Mouse (Mus musculus): Measurements from ENCODE around the gene Nlrp9c. TPM values are rescaled to one million over a fixed set of nuclear protein-coding genes. Genes with fewer than 3 reads are reported as not detected.
"Not testable (repeated sequence)": the region's sequence is repeated elsewhere in the genome, so short reads cannot be mapped to it uniquely, and the experiment has no call there.

Nlrp9c gene
- polyA plus RNA-seq (2015; fragmentation: Nextera tagmentation; extraction: Ambion mirVana) = not detected in 2 replicates

- not testable (repeated sequence) for H3K36me3 ChIP-seq (ENCODE audit: control insufficient read depth, insufficient read depth, low read length); H3K4me2 ChIP-seq (ENCODE audit: low read depth, low read length); H3K4me1 ChIP-seq (ENCODE audit: control insufficient read depth, insufficient read depth, low read length); H3K27ac ChIP-seq (ENCODE audit: low read length); H3K27me3 ChIP-seq (replicated peaks; ENCODE audit: control insufficient read depth, insufficient read depth, low read length); H3K9ac ChIP-seq (ENCODE audit: low read depth, low read length); ATAC-seq; H3K4me3 ChIP-seq (ENCODE audit: low read length); H3K9me3 ChIP-seq (ENCODE audit: control insufficient read depth, low read length)
- WGBS = 53% methylated on average over 2 of the region's 2 CpGs
Measured at GRCm38 (mm10) chr7:26403600-26403999, at the start of gene Nlrp9c. TSS of gene Nlrp9c (minus strand) at chr7:26403700.

- 83% methylated on average over 5 of the region's 5 CpGs for WGBS
- Histone ChIP-seq H3K4me2 (ENCODE audit: low read depth, low read length) (no peak within 1 kb of the TSS), H3K27ac (ENCODE audit: low read length) (no peak within 1 kb of the TSS), H3K9me3 (ENCODE audit: control insufficient read depth, low read length) (no peaks in the 10 kb centered on the region), H3K27me3 (replicated peaks; ENCODE audit: control insufficient read depth, insufficient read depth, low read length) (no peaks in the 10 kb centered on the region), H3K4me1 (ENCODE audit: control insufficient read depth, insufficient read depth, low read length) (no peaks in the 10 kb centered on the region), H3K36me3 (ENCODE audit: control insufficient read depth, insufficient read depth, low read length) (no peaks in the 10 kb centered on the region), H3K4me3 (ENCODE audit: low read length) (no peak within 1 kb of the TSS), H3K9ac (ENCODE audit: low read depth, low read length) (no peak within 1 kb of the TSS)
- no peak for ATAC-seq
Measured at GRCm38 (mm10) chr7:26434813-26435212, 31.3 kb upstream of the Nlrp9c start, which contains the start of gene Nlrp4a. TSS of gene Nlrp4a (plus strand) at chr7:26435113.

- not testable (repeated sequence) for H3K4me1 ChIP-seq (ENCODE audit: control insufficient read depth, insufficient read depth, low read length); H3K4me3 ChIP-seq (ENCODE audit: low read length); H3K9me3 ChIP-seq (ENCODE audit: control insufficient read depth, low read length); H3K4me2 ChIP-seq (ENCODE audit: low read depth, low read length); H3K9ac ChIP-seq (ENCODE audit: low read depth, low read length); H3K36me3 ChIP-seq (ENCODE audit: control insufficient read depth, insufficient read depth, low read length); H3K27me3 ChIP-seq (replicated peaks; ENCODE audit: control insufficient read depth, insufficient read depth, low read length); ATAC-seq; H3K27ac ChIP-seq (ENCODE audit: low read length)
- WGBS = 91% methylated on average over 6 of the region's 6 CpGs
Measured at GRCm38 (mm10) chr7:26391811-26392210, 11.7 kb downstream of the Nlrp9c start.

- H3K27ac ChIP-seq (ENCODE audit: low read length); H3K4me2 ChIP-seq (ENCODE audit: low read depth, low read length); H3K9me3 ChIP-seq (ENCODE audit: control insufficient read depth, low read length); ATAC-seq; H3K9ac ChIP-seq (ENCODE audit: low read depth, low read length); H3K4me3 ChIP-seq (ENCODE audit: low read length); H3K4me1 ChIP-seq (ENCODE audit: control insufficient read depth, insufficient read depth, low read length); H3K27me3 ChIP-seq (replicated peaks; ENCODE audit: control insufficient read depth, insufficient read depth, low read length); H3K36me3 ChIP-seq (ENCODE audit: control insufficient read depth, insufficient read depth, low read length): not testable (repeated sequence)
- WGBS = 82% methylated on average over 2 of the region's 2 CpGs
Measured at GRCm38 (mm10) chr7:26391137-26391536, 12.4 kb downstream of the Nlrp9c start.

- not testable (repeated sequence) for H3K9me3 ChIP-seq (ENCODE audit: control insufficient read depth, low read length); H3K4me3 ChIP-seq (ENCODE audit: low read length); H3K4me1 ChIP-seq (ENCODE audit: control insufficient read depth, insufficient read depth, low read length); H3K4me2 ChIP-seq (ENCODE audit: low read depth, low read length); H3K27ac ChIP-seq (ENCODE audit: low read length); H3K27me3 ChIP-seq (replicated peaks; ENCODE audit: control insufficient read depth, insufficient read depth, low read length); H3K9ac ChIP-seq (ENCODE audit: low read depth, low read length); H3K36me3 ChIP-seq (ENCODE audit: control insufficient read depth, insufficient read depth, low read length); ATAC-seq
- WGBS = 78% methylated on average over 5 of the region's 5 CpGs
Measured at GRCm38 (mm10) chr7:26386691-26387090, 16.8 kb downstream of the Nlrp9c start.

GRCm38 (mm10) chr7:26380807-26381206 lies 22.7 kb downstream of the Nlrp9c start:
- no peaks in the 10 kb centered on the region for H3K9me3 ChIP-seq (ENCODE audit: control insufficient read depth, low read length)
- no peak overlapping the region for H3K4me2 ChIP-seq (ENCODE audit: low read depth, low read length)
- H3K27ac ChIP-seq (ENCODE audit: low read length) = no peak overlapping the region
- H3K27me3 ChIP-seq (replicated peaks; ENCODE audit: control insufficient read depth, insufficient read depth, low read length) = no peaks in the 10 kb centered on the region
- H3K36me3 ChIP-seq (ENCODE audit: control insufficient read depth, insufficient read depth, low read length) = no peaks in the 10 kb centered on the region
- H3K4me3 ChIP-seq (ENCODE audit: low read length) = no peak overlapping the region
- WGBS = 95% methylated on average over 1 of the region's 1 CpGs
- no peak overlapping the region for H3K9ac ChIP-seq (ENCODE audit: low read depth, low read length)
- no peaks in the 10 kb centered on the region for H3K4me1 ChIP-seq (ENCODE audit: control insufficient read depth, insufficient read depth, low read length)
- ATAC-seq = no peak

- H3K36me3 ChIP-seq (ENCODE audit: control insufficient read depth, insufficient read depth, low read length); H3K27me3 ChIP-seq (replicated peaks; ENCODE audit: control insufficient read depth, insufficient read depth, low read length); H3K4me2 ChIP-seq (ENCODE audit: low read depth, low read length); ATAC-seq; H3K9ac ChIP-seq (ENCODE audit: low read depth, low read length); H3K27ac ChIP-seq (ENCODE audit: low read length); H3K4me1 ChIP-seq (ENCODE audit: control insufficient read depth, insufficient read depth, low read length); H3K4me3 ChIP-seq (ENCODE audit: low read length); H3K9me3 ChIP-seq (ENCODE audit: control insufficient read depth, low read length): not testable (repeated sequence)
- 85% methylated on average over 5 of the region's 5 CpGs for WGBS
Measured at GRCm38 (mm10) chr7:26373221-26373620, 30.3 kb downstream of the Nlrp9c start.

GRCm38 (mm10) chr7:26356719-26357118 lies 46.8 kb downstream of the Nlrp9c start:
- H3K9me3 ChIP-seq (ENCODE audit: control insufficient read depth, low read length); ATAC-seq; H3K36me3 ChIP-seq (ENCODE audit: control insufficient read depth, insufficient read depth, low read length); H3K27me3 ChIP-seq (replicated peaks; ENCODE audit: control insufficient read depth, insufficient read depth, low read length); H3K4me2 ChIP-seq (ENCODE audit: low read depth, low read length); H3K4me1 ChIP-seq (ENCODE audit: control insufficient read depth, insufficient read depth, low read length); H3K9ac ChIP-seq (ENCODE audit: low read depth, low read length); H3K4me3 ChIP-seq (ENCODE audit: low read length); H3K27ac ChIP-seq (ENCODE audit: low read length): not testable (repeated sequence)
- 80% methylated on average over 5 of the region's 6 CpGs for WGBS

- not testable (repeated sequence) for H3K4me3 ChIP-seq (ENCODE audit: low read length); H3K36me3 ChIP-seq (ENCODE audit: control insufficient read depth, insufficient read depth, low read length); H3K4me1 ChIP-seq (ENCODE audit: control insufficient read depth, insufficient read depth, low read length); H3K9me3 ChIP-seq (ENCODE audit: control insufficient read depth, low read length); H3K9ac ChIP-seq (ENCODE audit: low read depth, low read length); H3K4me2 ChIP-seq (ENCODE audit: low read depth, low read length); ATAC-seq; H3K27me3 ChIP-seq (replicated peaks; ENCODE audit: control insufficient read depth, insufficient read depth, low read length); H3K27ac ChIP-seq (ENCODE audit: low read length)
- WGBS = 86% methylated on average over 2 of the region's 3 CpGs
Measured at GRCm38 (mm10) chr7:26352258-26352657, 51.2 kb downstream of the Nlrp9c start.

- not testable (repeated sequence) for H3K27ac ChIP-seq (ENCODE audit: low read length); H3K4me1 ChIP-seq (ENCODE audit: control insufficient read depth, insufficient read depth, low read length); H3K4me2 ChIP-seq (ENCODE audit: low read depth, low read length); H3K27me3 ChIP-seq (replicated peaks; ENCODE audit: control insufficient read depth, insufficient read depth, low read length); H3K9me3 ChIP-seq (ENCODE audit: control insufficient read depth, low read length); H3K4me3 ChIP-seq (ENCODE audit: low read length); H3K36me3 ChIP-seq (ENCODE audit: control insufficient read depth, insufficient read depth, low read length); ATAC-seq; H3K9ac ChIP-seq (ENCODE audit: low read depth, low read length)
Measured at GRCm38 (mm10) chr7:26350177-26350576, 53.3 kb downstream of the Nlrp9c start.

All from intestine, embryonic 16.5 days (tissue).